Mouse (Mus musculus): Measurements from ENCODE around the gene Samhd1.

DNA sequence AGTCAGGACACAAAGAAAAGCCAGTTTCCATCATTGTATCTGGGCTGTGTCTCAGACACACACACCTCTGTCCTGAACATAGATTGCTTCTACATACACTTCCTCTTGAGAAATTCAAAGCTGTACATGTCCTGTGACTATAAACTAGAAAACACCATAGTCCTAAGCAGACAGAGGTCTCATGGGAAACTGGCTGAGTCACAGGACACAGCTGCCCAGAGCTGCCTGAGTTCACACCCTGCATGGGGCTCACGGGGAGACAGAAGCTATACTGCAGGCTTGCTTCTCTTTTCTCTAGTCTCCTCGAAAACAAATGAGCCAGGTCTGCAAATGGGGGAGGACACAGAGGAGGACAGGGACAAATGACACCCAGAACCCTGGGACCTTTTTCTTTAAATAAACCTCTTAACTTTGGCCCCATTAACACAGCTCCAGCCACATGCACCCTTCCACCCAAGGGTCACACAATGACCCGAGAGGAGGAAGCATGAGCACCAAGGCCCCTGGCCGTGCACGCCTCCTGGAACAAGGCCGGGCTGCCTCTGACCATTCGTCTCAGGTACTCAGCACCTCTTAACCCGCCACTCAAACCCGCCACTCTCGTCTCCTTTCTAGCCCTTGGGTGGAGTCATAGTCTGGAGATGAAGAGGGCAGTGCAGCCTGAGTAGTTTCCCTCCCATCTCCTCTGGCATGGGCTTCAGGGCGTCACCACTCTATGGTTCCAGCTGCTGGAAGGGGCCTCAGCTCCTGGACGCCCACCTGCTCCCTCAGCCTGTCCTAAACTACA lies 35.3 kb downstream of the Samhd1 start:
- TF ChIP-seq CTCF (IDR thresholded peaks at IDR 0.05; ENCODE audit: low read depth, low read length) (no peak), POLR2A (IDR thresholded peaks at IDR 0.05; ENCODE audit: borderline replicate concordance, low read depth, low read length) (no peak)

Measured in bone marrow macrophage, adult 2 months (primary cell).